Mouse (Mus musculus) midbrain, embryonic 11.5 days (tissue): ENCODE data around the gene Pigb. TPM values are rescaled to one million over a fixed set of nuclear protein-coding genes. Genes with fewer than 3 reads are reported as not detected.

Experiments used
- ATAC-seq: fragments of 200-750 bp; cut with Nextera tagmentation; 2 replicates; pipeline ENCODE4 v1.8.0; 2017; ENCODE audit warnings: moderate TSS enrichment, moderate library complexity; ENCODE audit not compliant: low FRiP score
- DNase-seq: peaks from one replicate; pipeline ENCODE4 v3.0.0; 2015; ENCODE audit warnings: low spot score; ENCODE audit errors: missing footprints
- H3K27ac ChIP-seq: fragments of 300-500 bp; sonication (generic); 2 replicates; pipeline ENCODE4 v1.5.1; 2014; ENCODE audit warnings: low read depth, low read length
- H3K27me3 ChIP-seq: fragments of 300-500 bp; sonication (generic); 2 replicates; pipeline ENCODE4 v1.6.1; 2014; ENCODE audit warnings: mild to moderate bottlenecking, low read length, moderate library complexity, mixed read lengths; ENCODE audit not compliant: control insufficient read depth, insufficient read depth
- H3K36me3 ChIP-seq: fragments of 300-500 bp; sonication (generic); 2 replicates; pipeline ENCODE4 v1.6.1; 2014; ENCODE audit warnings: mild to moderate bottlenecking, low read length, moderate library complexity, mixed read lengths; ENCODE audit not compliant: control insufficient read depth, insufficient read depth
- H3K4me1 ChIP-seq: fragments of 300-500 bp; sonication (generic); 2 replicates; pipeline ENCODE4 v1.6.1; 2014; ENCODE audit warnings: low read length; ENCODE audit not compliant: control insufficient read depth, insufficient read depth
- H3K4me2 ChIP-seq: fragments of 300-500 bp; sonication (generic); 2 replicates; pipeline ENCODE4 v1.6.1; 2014; ENCODE audit warnings: mild to moderate bottlenecking, moderate library complexity
- H3K4me3 ChIP-seq: fragments of 300-500 bp; sonication (generic); 2 replicates; pipeline ENCODE4 v1.5.1; 2014; ENCODE audit warnings: low read depth, low read length
- H3K9ac ChIP-seq: fragments of 300-500 bp; sonication (generic); 2 replicates; pipeline ENCODE4 v1.6.1; 2014; ENCODE audit warnings: low read length
- H3K9me3 ChIP-seq: fragments of 300-500 bp; sonication (generic); 2 replicates; pipeline ENCODE4 v1.6.1; 2016; ENCODE audit warnings: low read length; ENCODE audit not compliant: control insufficient read depth
- WGBS: fragments of 180-500 bp; shearing (Covaris S2); extraction: QIAGEN DNeasy Blood & Tissue Kit; methylation state at CpG from one replicate; pipeline ENCODE4 v1.1.7; 2014; 5-methylcytosine and 5-hydroxymethylcytosine counted together
- polyA plus RNA-seq: library from polyadenylated mRNA; unstranded; fragments of >200 nt; fragmentation: Nextera tagmentation; extraction: Ambion mirVana; gene quantifications from 2 replicates; pipeline ENCODE4 v1.2.1, GENCODE M21; 2014

The Pigb gene
- polyA plus RNA-seq, 1 experiment from 2014 or later = 18.3 TPM

DNA sequence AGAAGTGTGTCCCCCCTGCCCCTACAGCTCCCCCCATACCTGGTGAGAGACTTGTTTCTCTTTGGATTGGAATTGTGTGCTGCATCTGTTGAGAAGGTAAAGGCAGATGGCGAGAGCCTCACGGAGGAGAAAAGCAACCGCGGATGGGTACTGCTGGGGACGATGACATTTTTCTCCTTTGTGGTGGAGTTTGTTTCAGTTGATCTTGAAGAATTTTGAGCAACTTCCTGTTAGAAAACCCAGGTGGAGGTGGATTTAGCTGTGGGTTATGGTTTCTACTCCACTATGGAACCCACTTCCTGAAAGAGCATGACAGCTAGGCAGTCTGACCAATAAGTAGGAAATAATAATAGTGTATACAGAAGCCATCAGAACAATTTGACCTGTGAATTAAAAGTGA lies 33.0 kb upstream of the Pigb start:
- no peaks in the 10 kb centered on the region for H3K36me3 ChIP-seq
- no peaks in the 10 kb centered on the region for H3K4me1 ChIP-seq
- H3K27me3 ChIP-seq = no peaks in the 10 kb centered on the region
- WGBS = 90% methylated on average over 5 of the region's 5 CpGs
- no peak overlapping the region for H3K27ac ChIP-seq
- H3K9me3 ChIP-seq = no peaks in the 10 kb centered on the region
- H3K9ac ChIP-seq = no peak overlapping the region
- no peak overlapping the region for H3K4me2 ChIP-seq
- no peak for ATAC-seq
- H3K4me3 ChIP-seq = no peak overlapping the region
- DNase-seq = no peak

DNA sequence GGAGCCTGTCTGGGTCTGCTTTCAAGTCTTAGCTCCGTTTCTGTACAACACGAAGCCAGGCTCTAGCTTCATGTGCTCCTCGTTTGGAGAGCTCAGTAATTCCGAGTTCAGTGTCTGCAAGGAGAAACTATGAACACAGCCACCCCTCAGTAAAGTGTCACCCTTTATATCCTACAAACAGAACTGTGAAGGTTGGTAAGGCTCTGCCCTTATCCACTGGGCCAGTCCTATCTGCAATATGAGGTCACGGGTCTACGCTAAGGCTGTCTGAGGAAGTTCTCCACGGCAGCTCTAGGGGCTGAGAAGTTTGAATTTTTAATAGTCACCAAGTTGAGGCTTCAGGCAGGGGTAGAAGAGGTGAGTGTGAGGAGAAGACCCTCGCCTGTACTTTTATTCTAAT lies 32.2 kb upstream of the Pigb start:
- H3K9me3 ChIP-seq = no peaks in the 10 kb centered on the region
- H3K36me3 ChIP-seq = no peaks in the 10 kb centered on the region
- no peak overlapping the region for H3K4me3 ChIP-seq
- H3K4me1 ChIP-seq = no peaks in the 10 kb centered on the region
- H3K4me2 ChIP-seq = no peak overlapping the region
- WGBS = 87% methylated on average over 8 of the region's 8 CpGs
- H3K27ac ChIP-seq = no peak overlapping the region
- ATAC-seq = no peak
- DNase-seq = peak; percentile 51
- no peaks in the 10 kb centered on the region for H3K27me3 ChIP-seq
- H3K9ac ChIP-seq = no peak overlapping the region

DNA sequence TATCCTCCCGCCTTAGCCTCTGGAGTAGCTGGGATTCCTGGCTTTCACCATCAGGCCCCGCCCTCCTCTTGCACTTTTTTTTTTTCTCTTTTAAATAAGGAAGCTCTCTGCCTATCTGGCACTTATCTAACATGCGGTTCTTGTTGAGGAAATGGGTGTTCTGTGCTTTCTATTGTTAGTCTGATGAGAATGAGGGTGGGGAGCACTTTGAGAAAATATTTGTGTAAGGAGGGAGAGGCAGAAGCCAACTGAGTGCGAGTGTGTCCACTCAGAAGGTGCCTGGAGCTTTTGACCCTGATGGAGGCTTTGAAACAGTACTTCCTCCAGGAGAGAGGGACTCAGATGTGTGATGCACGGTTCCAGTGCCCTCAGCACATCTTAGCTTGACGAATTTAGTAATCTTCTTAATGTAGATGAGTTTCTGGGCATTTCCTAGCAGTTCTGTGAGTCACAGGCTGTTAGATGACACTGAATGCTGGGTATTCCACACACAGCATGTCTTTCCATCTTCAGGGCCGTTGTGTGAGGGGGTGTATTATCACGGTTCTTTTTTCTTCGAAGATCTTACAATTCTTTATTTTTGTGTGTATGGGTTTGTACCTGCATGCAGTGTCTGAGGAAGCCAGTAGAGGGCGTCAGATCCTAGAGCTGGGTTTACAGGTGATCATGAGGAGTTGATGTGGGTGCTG lies 30.9 kb upstream of the Pigb start:
- no peaks in the 10 kb centered on the region for H3K9me3 ChIP-seq
- no peak overlapping the region for H3K27ac ChIP-seq
- H3K27me3 ChIP-seq = no peaks in the 10 kb centered on the region
- no peak overlapping the region for H3K4me2 ChIP-seq
- ATAC-seq (no peak), DNase-seq (peak; percentile 76)
- H3K4me3 ChIP-seq = no peak overlapping the region
- no peaks in the 10 kb centered on the region for H3K4me1 ChIP-seq
- H3K36me3 ChIP-seq = no peaks in the 10 kb centered on the region
- WGBS = 78% methylated on average over 10 of the region's 10 CpGs
- no peak overlapping the region for H3K9ac ChIP-seq

DNA sequence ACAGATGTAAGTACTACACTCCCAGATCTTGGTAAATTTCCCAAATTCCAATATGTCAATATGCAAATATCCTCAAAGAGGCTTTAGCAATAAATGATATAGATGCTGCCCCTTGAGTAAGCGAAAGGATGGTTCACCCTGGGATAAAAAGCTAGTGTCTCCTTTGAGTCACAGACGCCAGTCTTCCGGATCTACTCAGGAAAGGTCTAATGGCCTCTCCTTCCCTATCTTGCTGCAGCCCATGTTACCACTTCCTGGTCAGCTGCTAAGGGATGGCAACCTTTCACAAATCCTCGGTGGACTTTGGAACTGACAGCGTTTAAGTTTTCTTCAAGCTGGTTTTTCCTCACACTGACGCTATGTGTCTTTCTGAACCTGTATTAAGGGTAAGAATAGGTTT lies 28.5 kb upstream of the Pigb start:
- Histone ChIP-seq H3K9me3 (no peaks in the 10 kb centered on the region), H3K36me3 (no peaks in the 10 kb centered on the region), H3K4me3 (no peak overlapping the region), H3K9ac (no peak overlapping the region), H3K4me2 (no peak overlapping the region), H3K27me3 (no peaks in the 10 kb centered on the region), H3K27ac (no peak overlapping the region), H3K4me1 (no peaks in the 10 kb centered on the region)
- DNase-seq (peak; percentile 73), ATAC-seq (no peak)
- 92% methylated on average over 6 of the region's 6 CpGs for WGBS

DNA sequence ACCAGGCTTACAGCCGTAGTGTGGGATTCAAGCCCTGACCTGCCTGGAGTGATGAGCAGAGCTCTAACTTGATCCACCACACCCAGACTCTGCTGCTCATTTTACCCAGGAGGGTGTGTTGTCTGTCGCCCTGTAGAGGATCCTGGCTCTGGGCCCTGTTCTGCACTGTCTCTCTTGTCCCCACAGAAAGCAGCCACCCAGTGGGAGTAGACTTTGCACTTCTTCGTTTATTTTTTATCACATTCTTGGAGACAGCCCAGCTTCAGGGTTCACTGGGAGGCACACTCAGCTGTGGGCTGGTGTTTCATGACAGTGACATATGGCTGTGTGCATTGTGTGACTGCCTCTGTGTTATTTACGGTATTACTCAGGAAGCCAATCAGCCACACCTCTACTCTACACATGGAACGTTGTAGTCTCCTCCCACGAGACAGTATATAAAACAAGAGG lies 28.1 kb upstream of the Pigb start:
- no peak overlapping the region for H3K27ac ChIP-seq
- no peak overlapping the region for H3K4me2 ChIP-seq
- 77% methylated on average over 6 of the region's 6 CpGs for WGBS
- no peaks in the 10 kb centered on the region for H3K9me3 ChIP-seq
- no peak overlapping the region for H3K4me3 ChIP-seq
- H3K4me1 ChIP-seq = 0 out of 2 replicates have a peak, but pooled peaks cover 2% of the 10 kb centered on the region
- H3K36me3 ChIP-seq = no peaks in the 10 kb centered on the region
- H3K27me3 ChIP-seq = no peaks in the 10 kb centered on the region
- no peak overlapping the region for H3K9ac ChIP-seq
- no peak for ATAC-seq
- peak; percentile 59 for DNase-seq

DNA sequence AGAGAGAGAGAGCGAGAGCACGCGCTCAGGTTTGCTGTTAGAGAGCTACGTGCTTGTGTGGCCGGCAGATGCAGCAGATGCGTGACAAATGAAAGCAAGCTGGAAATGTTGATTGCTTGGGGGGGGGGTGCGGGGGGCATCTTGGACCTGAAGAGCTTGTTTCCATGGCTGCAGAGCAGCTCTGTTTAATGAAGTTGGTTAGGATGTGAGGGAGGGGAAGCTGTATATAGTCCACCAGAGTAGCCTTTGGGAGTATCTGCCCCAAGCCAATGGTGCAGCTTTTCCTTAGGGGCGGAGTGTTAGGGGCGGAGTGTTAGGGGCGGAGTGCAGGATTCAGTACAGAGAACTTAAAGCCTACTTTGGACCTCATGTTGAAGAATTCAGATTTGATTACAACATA lies 26.9 kb upstream of the Pigb start:
- Histone ChIP-seq H3K4me2 (no peak overlapping the region), H3K36me3 (no peaks in the 10 kb centered on the region), H3K27me3 (no peaks in the 10 kb centered on the region), H3K27ac (no peak overlapping the region), H3K9me3 (no peaks in the 10 kb centered on the region), H3K4me3 (no peak overlapping the region), H3K9ac (no peak overlapping the region), H3K4me1 (0 out of 2 replicates have a peak, but pooled peaks cover 2% of the 10 kb centered on the region)
- ATAC-seq (peak; percentile 74; the same call in 1 of the 2 replicates), DNase-seq (peak; percentile 87)
- 38% methylated on average over 10 of the region's 10 CpGs for WGBS

DNA sequence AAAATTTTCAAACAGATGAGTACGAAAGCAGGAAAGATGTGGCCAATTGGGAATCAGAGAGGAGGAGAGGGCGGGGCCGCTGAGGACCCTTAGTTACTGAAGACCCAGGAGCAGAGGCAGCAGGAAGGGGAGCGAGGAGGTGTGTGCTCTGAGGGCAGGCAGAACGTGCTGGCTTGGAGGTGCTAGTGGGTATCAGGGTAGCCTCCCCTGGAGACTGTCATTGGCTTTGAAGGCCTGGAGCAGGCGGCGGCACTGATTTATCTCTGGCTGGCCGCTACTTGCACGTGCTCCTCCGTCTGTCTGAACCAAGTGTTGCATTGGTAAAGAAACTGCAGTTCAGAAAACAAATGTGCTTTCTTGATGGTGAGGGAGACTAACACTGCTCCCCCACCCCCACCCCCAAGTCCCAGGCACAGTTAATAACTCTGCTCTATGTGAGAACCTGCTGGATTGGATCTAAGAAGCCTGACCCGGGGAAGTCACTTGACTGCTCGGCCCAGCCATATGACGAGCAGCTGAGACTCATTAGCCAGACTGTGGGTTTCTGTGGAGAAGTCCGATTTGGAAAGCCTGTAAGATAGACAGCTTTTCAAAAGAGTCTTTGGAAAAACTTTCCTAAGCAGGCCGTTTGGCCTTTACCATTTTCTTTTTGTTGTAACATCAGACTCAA lies 23.6 kb upstream of the Pigb start:
- H3K9ac ChIP-seq = 0 out of 2 replicates have a peak overlapping the region, but pooled peaks have one; percentile 3
- no peak for ATAC-seq
- H3K4me1 ChIP-seq = 0 out of 2 replicates have a peak, but pooled peaks cover 2% of the 10 kb centered on the region
- H3K9me3 ChIP-seq = no peaks in the 10 kb centered on the region
- no peaks in the 10 kb centered on the region for H3K36me3 ChIP-seq
- WGBS = 41% methylated on average over 15 of the region's 15 CpGs
- DNase-seq = peak; percentile 87
- no peak overlapping the region for H3K27ac ChIP-seq
- H3K27me3 ChIP-seq = no peaks in the 10 kb centered on the region
- peak overlapping the region; percentile 3; the same call in 1 of the 2 replicates for H3K4me2 ChIP-seq
- no peak overlapping the region for H3K4me3 ChIP-seq

DNA sequence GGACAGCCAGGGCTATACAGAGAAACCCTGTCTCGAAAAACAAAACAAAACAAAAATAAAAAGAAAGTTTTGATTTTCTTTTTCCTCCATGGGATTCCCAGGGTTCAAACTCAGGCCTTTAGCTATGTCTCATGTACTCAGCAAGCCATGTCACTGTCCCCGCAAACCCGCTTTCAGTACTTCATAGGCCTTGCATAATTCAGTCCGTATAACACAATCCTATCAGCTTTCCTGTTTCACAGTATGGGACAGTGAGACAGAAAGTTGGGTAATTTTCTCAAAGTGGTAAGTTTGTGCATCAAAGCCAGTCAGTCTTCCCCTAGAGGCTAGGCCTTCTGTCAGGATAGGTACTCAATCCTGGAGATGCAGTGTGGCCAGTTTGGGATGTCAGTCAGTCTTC lies 19.0 kb upstream of the Pigb start:
- no peak overlapping the region for H3K9ac ChIP-seq
- H3K36me3 ChIP-seq = no peaks in the 10 kb centered on the region
- H3K9me3 ChIP-seq = no peaks in the 10 kb centered on the region
- ATAC-seq (no peak), DNase-seq (no peak)
- H3K4me3 ChIP-seq = no peak overlapping the region
- 0 out of 2 replicates have a peak, but pooled peaks cover 2% of the 10 kb centered on the region for H3K4me1 ChIP-seq
- H3K27me3 ChIP-seq = no peaks in the 10 kb centered on the region
- WGBS = 82% methylated on average over 4 of the region's 4 CpGs
- H3K27ac ChIP-seq = no peak overlapping the region
- H3K4me2 ChIP-seq = no peak overlapping the region

DNA sequence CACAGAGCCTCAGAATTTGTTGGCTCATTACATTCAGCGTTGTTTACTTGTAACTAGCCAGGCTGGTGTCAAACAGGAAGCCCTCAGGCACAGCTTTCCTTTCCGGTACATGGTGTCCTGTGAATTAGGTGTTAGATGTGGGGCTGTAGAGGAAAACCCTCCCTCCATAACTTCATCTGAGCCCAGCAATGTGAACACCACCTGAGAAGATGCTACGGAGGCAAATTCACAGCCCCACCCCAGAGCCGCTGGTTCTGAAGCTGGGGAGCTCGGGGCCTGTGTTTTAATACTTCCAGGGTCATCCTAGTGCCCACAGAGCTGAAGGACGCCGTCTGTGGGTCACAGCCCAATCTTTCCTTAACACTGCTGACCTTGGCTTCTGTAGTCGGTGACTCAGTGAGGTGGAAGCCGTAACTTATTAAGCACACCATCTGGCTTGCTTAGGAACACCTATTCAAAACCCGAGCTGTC lies 15.3 kb upstream of the Pigb start:
- H3K4me2 ChIP-seq = no peak overlapping the region
- WGBS = 71% methylated on average over 10 of the region's 10 CpGs
- no peak overlapping the region for H3K4me3 ChIP-seq
- H3K9ac ChIP-seq = no peak overlapping the region
- H3K36me3 ChIP-seq = no peaks in the 10 kb centered on the region
- ATAC-seq = no peak
- no peaks in the 10 kb centered on the region for H3K27me3 ChIP-seq
- no peak overlapping the region for H3K27ac ChIP-seq
- DNase-seq = no peak
- no peaks in the 10 kb centered on the region for H3K9me3 ChIP-seq
- no peaks in the 10 kb centered on the region for H3K4me1 ChIP-seq
